Mouse (Mus musculus): ENCODE data around the gene Kif1b. TPM values are rescaled to one million over a fixed set of nuclear protein-coding genes. Genes with fewer than 3 reads are reported as not detected.

Kif1b gene
- polyA plus RNA-seq, 1 experiment from 2014 or later = 34.4 TPM

DNA sequence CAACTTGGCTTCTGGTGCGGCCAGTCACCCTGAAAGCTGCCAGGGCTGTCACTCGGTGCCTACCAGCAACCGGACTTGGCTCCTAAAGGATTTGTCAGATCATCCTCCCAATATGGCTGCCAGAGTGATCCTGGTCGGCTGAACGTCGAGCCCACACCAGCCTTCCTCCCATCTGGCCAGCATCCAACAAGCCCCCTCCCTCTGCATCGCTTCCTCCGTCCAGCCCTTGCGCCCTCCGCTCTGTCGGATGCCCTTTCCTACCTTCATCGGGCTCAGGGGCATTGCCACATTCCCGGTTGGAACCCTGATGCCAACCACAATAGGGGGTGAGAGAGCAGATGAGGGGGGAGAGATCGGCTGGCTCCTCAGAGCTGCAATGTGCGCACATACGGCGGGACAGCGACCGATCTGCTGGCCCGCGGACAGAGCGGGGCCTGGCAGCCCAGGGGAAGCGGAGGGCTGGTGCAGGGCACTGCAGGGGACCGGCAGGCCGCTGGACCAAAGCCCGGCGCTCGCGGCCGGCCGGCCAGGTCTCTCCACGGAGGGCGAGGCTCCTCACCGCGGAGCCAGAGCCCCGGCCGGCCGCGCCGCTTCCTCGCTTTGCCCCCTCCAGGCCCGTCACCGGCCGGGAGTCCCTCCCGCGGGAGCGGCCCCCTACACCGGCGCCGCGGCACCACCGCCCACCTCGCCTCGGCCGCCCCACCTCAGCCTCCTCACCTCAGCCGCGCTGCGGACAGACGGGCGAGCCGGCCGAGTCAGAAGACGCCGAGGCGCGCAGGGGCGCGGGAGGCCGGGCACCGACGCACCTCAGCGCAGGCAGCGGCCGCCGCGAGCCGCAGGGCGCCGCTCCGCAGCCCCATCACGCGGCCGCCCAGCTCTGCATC lies 539 bp downstream of the Kif1b start:
- H3K27me3 ChIP-seq (replicated peaks; ENCODE audit: control insufficient read depth, insufficient read depth, low read length) = no peaks in the 10 kb centered on the region
- DNase-seq (ENCODE audit: low spot score) = peak; percentile 84
- H3K9me3 ChIP-seq (ENCODE audit: control insufficient read depth, low read length) = no peaks in the 10 kb centered on the region
- peak overlapping the region; percentile 84 for H3K9ac ChIP-seq (ENCODE audit: low read length)
- ATAC-seq (replicated peaks; ENCODE audit: low FRiP score, low TSS enrichment, low read depth) = peak; percentile 81
- peak overlapping the region; percentile 89 for H3K27ac ChIP-seq (ENCODE audit: low read depth)
- H3K4me2 ChIP-seq (ENCODE audit: low read length) = peak overlapping the region; percentile 54
- no peaks in the 10 kb centered on the region for H3K36me3 ChIP-seq (ENCODE audit: control insufficient read depth, insufficient read depth, low read length)
- H3K4me3 ChIP-seq (ENCODE audit: low read depth, low read length) = peak overlapping the region; percentile 90
- under 1% methylated on average over 79 of the region's 83 CpGs for WGBS
- peaks cover 25% of the 10 kb centered on the region for H3K4me1 ChIP-seq (replicated peaks; ENCODE audit: control insufficient read depth, insufficient read depth, low read length)

GRCm38 (mm10) chr4:149305761-149306711 lies 1.5 kb downstream of the Kif1b start:
- Histone ChIP-seq H3K4me2 (ENCODE audit: low read length) (peak overlapping the region; percentile 54), H3K9me3 (ENCODE audit: control insufficient read depth, low read length) (no peaks in the 10 kb centered on the region), H3K27ac (ENCODE audit: low read depth) (peak overlapping the region; percentile 89), H3K9ac (ENCODE audit: low read length) (peak overlapping the region; percentile 84), H3K36me3 (ENCODE audit: control insufficient read depth, insufficient read depth, low read length) (no peaks in the 10 kb centered on the region), H3K4me1 (replicated peaks; ENCODE audit: control insufficient read depth, insufficient read depth, low read length) (peaks cover 25% of the 10 kb centered on the region), H3K4me3 (ENCODE audit: low read depth, low read length) (peak overlapping the region; percentile 90), H3K27me3 (replicated peaks; ENCODE audit: control insufficient read depth, insufficient read depth, low read length) (no peaks in the 10 kb centered on the region)
- ATAC-seq (replicated peaks; ENCODE audit: low FRiP score, low TSS enrichment, low read depth) = no peak
- DNase-seq (ENCODE audit: low spot score) = peak; percentile 55
- WGBS = 43% methylated on average over 14 of the region's 14 CpGs

GRCm38 (mm10) chr4:149304466-149304865 lies 3.0 kb downstream of the Kif1b start:
- Histone ChIP-seq H3K36me3 (ENCODE audit: control insufficient read depth, insufficient read depth, low read length) (no peaks in the 10 kb centered on the region), H3K4me3 (ENCODE audit: low read depth, low read length) (no peak overlapping the region), H3K27ac (ENCODE audit: low read depth) (no peak overlapping the region), H3K4me1 (replicated peaks; ENCODE audit: control insufficient read depth, insufficient read depth, low read length) (peaks cover 25% of the 10 kb centered on the region), H3K9me3 (ENCODE audit: control insufficient read depth, low read length) (no peaks in the 10 kb centered on the region), H3K27me3 (replicated peaks; ENCODE audit: control insufficient read depth, insufficient read depth, low read length) (no peaks in the 10 kb centered on the region), H3K9ac (ENCODE audit: low read length) (no peak overlapping the region), H3K4me2 (ENCODE audit: low read length) (no peak overlapping the region)
- ATAC-seq (replicated peaks; ENCODE audit: low FRiP score, low TSS enrichment, low read depth) = no peak
- WGBS = 68% methylated on average over 1 of the region's 1 CpGs
- DNase-seq (ENCODE audit: low spot score) = no peak

- 0 out of 2 replicates have a peak overlapping the region, but pooled peaks have one; percentile 5 for H3K9ac ChIP-seq (ENCODE audit: low read length)
- no peaks in the 10 kb centered on the region for H3K9me3 ChIP-seq (ENCODE audit: control insufficient read depth, low read length)
- H3K4me1 ChIP-seq (replicated peaks; ENCODE audit: control insufficient read depth, insufficient read depth, low read length) = peaks cover 25% of the 10 kb centered on the region
- ATAC-seq (replicated peaks; ENCODE audit: low FRiP score, low TSS enrichment, low read depth) = no peak
- no peak overlapping the region for H3K4me3 ChIP-seq (ENCODE audit: low read depth, low read length)
- DNase-seq (ENCODE audit: low spot score) = no peak
- WGBS = 38% methylated on average over 5 of the region's 5 CpGs
- H3K27ac ChIP-seq (ENCODE audit: low read depth) = peak overlapping the region; percentile 22; the same call in 1 of the 2 replicates
- no peaks in the 10 kb centered on the region for H3K27me3 ChIP-seq (replicated peaks; ENCODE audit: control insufficient read depth, insufficient read depth, low read length)
- H3K36me3 ChIP-seq (ENCODE audit: control insufficient read depth, insufficient read depth, low read length) = no peaks in the 10 kb centered on the region
- 0 out of 2 replicates have a peak overlapping the region, but pooled peaks have one; percentile 8 for H3K4me2 ChIP-seq (ENCODE audit: low read length)
Observed at GRCm38 (mm10) chr4:149303502-149303901, 4.0 kb downstream of the Kif1b start.

GRCm38 (mm10) chr4:149302751-149303150 lies 4.7 kb downstream of the Kif1b start:
- DNase-seq (ENCODE audit: low spot score) = no peak
- WGBS = 71% methylated on average over 5 of the region's 5 CpGs

DNA sequence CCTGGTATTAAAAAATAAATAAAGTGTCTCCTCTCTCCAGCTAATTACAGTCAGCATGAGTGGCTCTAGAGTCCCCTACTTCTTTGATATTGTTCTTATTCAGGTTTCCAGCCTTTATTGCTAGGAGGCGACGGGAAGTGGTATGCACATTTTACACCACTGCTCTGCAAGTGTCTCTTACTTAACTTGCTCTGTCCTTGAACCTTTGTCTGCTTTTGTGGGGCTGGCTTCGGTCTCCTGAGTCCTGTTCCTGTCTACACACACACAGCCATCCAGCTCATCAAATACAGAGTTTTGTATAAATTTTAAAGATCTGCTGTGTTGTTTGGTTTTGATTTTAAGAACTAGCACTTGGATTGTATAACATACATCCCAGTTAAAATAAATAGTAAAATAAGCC lies 5.4 kb downstream of the Kif1b start:
- H3K4me2 ChIP-seq (ENCODE audit: low read length) = no peak overlapping the region
- no peak overlapping the region for H3K27ac ChIP-seq (ENCODE audit: low read depth)

More at GRCm38 (mm10) chr4:149302751-149303150, 4.7 kb downstream of the Kif1b start:
- Histone ChIP-seq H3K9ac (ENCODE audit: low read length) (no peak overlapping the region), H3K27me3 (replicated peaks; ENCODE audit: control insufficient read depth, insufficient read depth, low read length) (no peaks in the 10 kb centered on the region), H3K27ac (ENCODE audit: low read depth) (no peak overlapping the region), H3K9me3 (ENCODE audit: control insufficient read depth, low read length) (no peaks in the 10 kb centered on the region), H3K4me3 (ENCODE audit: low read depth, low read length) (no peak overlapping the region), H3K36me3 (ENCODE audit: control insufficient read depth, insufficient read depth, low read length) (no peaks in the 10 kb centered on the region), H3K4me2 (ENCODE audit: low read length) (peak overlapping the region; percentile 8; the same call in 1 of the 2 replicates), H3K4me1 (replicated peaks; ENCODE audit: control insufficient read depth, insufficient read depth, low read length) (peaks cover 25% of the 10 kb centered on the region)
- ATAC-seq (replicated peaks; ENCODE audit: low FRiP score, low TSS enrichment, low read depth) = no peak

DNA sequence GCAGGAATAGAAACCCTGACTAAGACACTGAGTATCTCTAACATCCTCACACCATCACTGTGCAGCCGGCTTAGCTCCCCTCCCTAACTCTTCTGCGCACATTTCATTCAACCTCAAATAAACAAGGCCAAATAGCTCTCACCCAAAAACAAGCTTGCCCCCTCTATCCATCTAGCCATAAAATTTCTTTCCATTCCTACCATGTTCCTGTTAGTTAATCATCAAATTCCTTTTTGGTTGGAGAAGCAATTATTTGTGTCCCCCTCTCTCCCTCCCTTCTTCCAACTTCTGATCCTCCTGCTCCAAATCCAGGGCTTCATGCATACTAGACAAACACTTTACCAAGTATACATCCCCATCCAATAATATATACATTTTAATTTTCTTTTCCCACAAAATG lies 11.0 kb downstream of the Kif1b start:
- ATAC-seq (replicated peaks; ENCODE audit: low FRiP score, low TSS enrichment, low read depth) (no peak), DNase-seq (ENCODE audit: low spot score) (no peak)
- Histone ChIP-seq H3K27me3 (replicated peaks; ENCODE audit: control insufficient read depth, insufficient read depth, low read length) (no peaks in the 10 kb centered on the region), H3K4me1 (replicated peaks; ENCODE audit: control insufficient read depth, insufficient read depth, low read length) (peaks cover 11% of the 10 kb centered on the region; the same call in 1 of the 2 replicates), H3K9ac (ENCODE audit: low read length) (no peak overlapping the region), H3K4me2 (ENCODE audit: low read length) (no peak overlapping the region), H3K27ac (ENCODE audit: low read depth) (no peak overlapping the region), H3K36me3 (ENCODE audit: control insufficient read depth, insufficient read depth, low read length) (no peaks in the 10 kb centered on the region), H3K9me3 (ENCODE audit: control insufficient read depth, low read length) (no peaks in the 10 kb centered on the region), H3K4me3 (ENCODE audit: low read depth, low read length) (no peak overlapping the region)
- WGBS = 75% methylated on average over 2 of the region's 2 CpGs

More for the DNA sequence above, 5.4 kb downstream of the Kif1b start:
- 52% methylated on average over 3 of the region's 3 CpGs for WGBS
- no peak for ATAC-seq (replicated peaks; ENCODE audit: low FRiP score, low TSS enrichment, low read depth)
- peaks cover 25% of the 10 kb centered on the region for H3K4me1 ChIP-seq (replicated peaks; ENCODE audit: control insufficient read depth, insufficient read depth, low read length)
- H3K27me3 ChIP-seq (replicated peaks; ENCODE audit: control insufficient read depth, insufficient read depth, low read length) = no peaks in the 10 kb centered on the region
- no peaks in the 10 kb centered on the region for H3K36me3 ChIP-seq (ENCODE audit: control insufficient read depth, insufficient read depth, low read length)
- no peak for DNase-seq (ENCODE audit: low spot score)
- no peak overlapping the region for H3K4me3 ChIP-seq (ENCODE audit: low read depth, low read length)
- no peaks in the 10 kb centered on the region for H3K9me3 ChIP-seq (ENCODE audit: control insufficient read depth, low read length)
- H3K9ac ChIP-seq (ENCODE audit: low read length) = no peak overlapping the region

DNA sequence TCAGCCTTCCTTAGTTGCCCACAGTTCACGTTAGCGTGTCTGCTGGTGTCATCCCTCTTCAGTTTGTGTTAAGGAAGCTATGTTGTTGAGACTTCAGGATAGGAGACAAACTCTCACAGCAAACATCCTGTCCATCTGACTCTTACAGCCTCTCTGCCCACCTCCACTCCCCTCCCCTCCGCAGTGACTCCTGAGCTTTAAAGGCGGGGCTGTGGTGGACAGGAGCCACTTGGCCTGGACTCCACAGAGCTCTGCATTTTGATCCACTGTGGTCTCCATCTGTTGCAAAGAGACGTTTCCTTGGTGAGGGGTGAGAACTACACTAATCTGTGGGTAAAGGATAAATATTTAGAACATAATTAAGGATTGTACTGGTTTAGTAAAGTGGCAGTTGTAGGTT lies 14.5 kb downstream of the Kif1b start:
- Histone ChIP-seq H3K9ac (ENCODE audit: low read length) (no peak overlapping the region), H3K27me3 (replicated peaks; ENCODE audit: control insufficient read depth, insufficient read depth, low read length) (no peaks in the 10 kb centered on the region), H3K4me3 (ENCODE audit: low read depth, low read length) (no peak overlapping the region), H3K36me3 (ENCODE audit: control insufficient read depth, insufficient read depth, low read length) (peaks cover 11% of the 10 kb centered on the region; the same call in 1 of the 2 replicates), H3K4me1 (replicated peaks; ENCODE audit: control insufficient read depth, insufficient read depth, low read length) (peaks cover 11% of the 10 kb centered on the region; the same call in 1 of the 2 replicates), H3K4me2 (ENCODE audit: low read length) (no peak overlapping the region), H3K9me3 (ENCODE audit: control insufficient read depth, low read length) (no peaks in the 10 kb centered on the region), H3K27ac (ENCODE audit: low read depth) (no peak overlapping the region)
- no peak for ATAC-seq (replicated peaks; ENCODE audit: low FRiP score, low TSS enrichment, low read depth)
- DNase-seq (ENCODE audit: low spot score) = no peak
- WGBS = 52% methylated on average over 5 of the region's 5 CpGs
